Mouse (Mus musculus) E14TG2a.4 (cell line): ENCODE data around the gene Mief1.

Experiments
- CTCF ChIP-seq: conservative IDR thresholded peaks from 2 replicates; pipeline ENCODE4 v1.5.1; 2014; ENCODE audit warnings: low read length
- NANOG ChIP-seq: IDR thresholded peaks from 2 replicates; pipeline ENCODE4 v1.6.1; 2014; ENCODE audit warnings: borderline replicate concordance, low read length, mixed read lengths
- POU5F1 ChIP-seq: IDR thresholded peaks from 2 replicates; pipeline ENCODE4 v1.6.1; 2014; ENCODE audit warnings: low read length, borderline replicate concordance

GRCm38 (mm10) chr15:80233053-80233452 is 765 bp upstream of the Mief1 start:
- TF ChIP-seq CTCF (no peak), NANOG (no peak), POU5F1 (no peak)
